Mouse (Mus musculus): Measurements from ENCODE around the gene Tagln2. TPM values are rescaled to one million over a fixed set of nuclear protein-coding genes. Genes with fewer than 3 reads are reported as not detected.

Gene Tagln2
- 377 and 446 TPM in 2 replicates for polyA plus RNA-seq (2015; fragmentation: Nextera tagmentation; extraction: Ambion mirVana)

DNA sequence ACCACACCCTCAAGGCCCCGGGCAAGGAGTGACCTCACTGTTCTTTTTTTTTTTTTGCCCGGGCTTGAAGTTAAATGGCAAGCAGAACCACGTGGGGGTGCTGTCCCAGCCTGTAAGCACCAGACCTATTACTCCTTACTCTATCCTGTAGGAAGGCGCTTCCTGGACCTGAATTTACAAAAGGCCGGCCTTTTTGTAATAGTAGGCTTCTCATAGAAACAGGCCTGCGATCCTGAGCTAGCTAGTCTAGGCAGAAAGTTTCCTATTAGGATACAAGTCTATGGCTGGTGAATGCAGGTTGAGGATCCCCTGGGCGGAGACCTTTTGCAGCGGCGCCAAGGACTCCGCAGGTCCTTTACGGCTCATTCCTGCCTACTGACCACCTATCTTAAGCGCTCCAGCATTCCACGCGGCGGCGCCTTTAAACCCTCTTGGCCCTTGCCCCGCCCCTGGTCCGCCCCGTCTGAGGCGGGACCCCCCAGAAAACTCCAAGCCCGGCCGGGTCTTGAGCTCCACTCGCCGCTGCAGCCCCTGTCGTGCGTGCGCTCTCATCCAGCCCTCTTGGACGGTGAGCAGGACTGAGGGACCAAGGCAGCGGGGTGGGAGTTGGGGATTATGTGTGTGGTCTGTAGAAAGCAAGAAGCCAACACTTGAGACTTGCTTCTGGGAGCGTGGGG, at the start of gene Tagln2:
Gene Tagln2, plus strand, starts transcription at position 283 of the 677 bp plus-strand sequence.
- H3K27me3 ChIP-seq (ENCODE audit: control insufficient read depth, insufficient read depth, low read length): no peaks in the 10 kb centered on the region
- H3K4me2 ChIP-seq (ENCODE audit: low read depth, low read length): peak within 1 kb of the TSS; percentile 58
- no peaks in the 10 kb centered on the region for H3K36me3 ChIP-seq (ENCODE audit: control insufficient read depth, insufficient read depth, low read length)
- H3K9me3 ChIP-seq (replicated peaks; ENCODE audit: control insufficient read depth, low read length): no peaks in the 10 kb centered on the region
- H3K4me1 ChIP-seq (ENCODE audit: control insufficient read depth, insufficient read depth, low read length): peaks cover 33% of the 10 kb centered on the region
- peak; percentile 75 for ATAC-seq (ENCODE audit: insufficient read depth, low FRiP score)
- peak within 1 kb of the TSS; percentile 89 for H3K27ac ChIP-seq (ENCODE audit: low read length)
- peak within 1 kb of the TSS; percentile 67 for H3K4me3 ChIP-seq (replicated peaks; ENCODE audit: low read length)
- peak within 1 kb of the TSS; percentile 86 for H3K9ac ChIP-seq (ENCODE audit: low read length)
- WGBS: 3% methylated on average over 30 of the region's 30 CpGs

DNA sequence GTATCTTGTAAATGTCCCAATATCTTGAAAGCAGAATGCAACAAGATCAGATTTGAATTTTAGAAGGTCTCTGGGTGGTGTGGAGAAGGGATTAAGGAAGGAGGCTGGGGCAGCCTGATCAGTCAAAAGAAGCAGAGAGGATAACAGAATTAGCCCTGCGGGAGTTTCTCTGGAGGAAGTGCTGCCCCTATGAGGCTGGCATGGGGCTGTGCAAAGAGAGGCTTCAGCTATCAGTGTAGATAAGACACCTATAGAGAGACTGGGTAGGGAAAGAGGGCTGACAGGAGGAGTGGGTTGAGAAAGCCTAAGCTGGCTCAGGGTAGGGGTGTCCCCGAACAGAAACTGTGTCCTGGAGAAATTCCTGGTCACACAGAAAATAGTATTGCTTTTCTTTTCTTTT, 49.6 kb upstream of the Tagln2 start:
- Histone ChIP-seq H3K27ac (ENCODE audit: low read length) (no peak overlapping the region), H3K27me3 (ENCODE audit: control insufficient read depth, insufficient read depth, low read length) (no peaks in the 10 kb centered on the region), H3K36me3 (ENCODE audit: control insufficient read depth, insufficient read depth, low read length) (no peaks in the 10 kb centered on the region), H3K9me3 (replicated peaks; ENCODE audit: control insufficient read depth, low read length) (no peaks in the 10 kb centered on the region), H3K4me2 (ENCODE audit: low read depth, low read length) (no peak overlapping the region), H3K4me1 (ENCODE audit: control insufficient read depth, insufficient read depth, low read length) (no peaks in the 10 kb centered on the region), H3K4me3 (replicated peaks; ENCODE audit: low read length) (no peak overlapping the region), H3K9ac (ENCODE audit: low read length) (no peak overlapping the region)
- ATAC-seq (ENCODE audit: insufficient read depth, low FRiP score): no peak
- 55% methylated on average over 2 of the region's 2 CpGs for WGBS

DNA sequence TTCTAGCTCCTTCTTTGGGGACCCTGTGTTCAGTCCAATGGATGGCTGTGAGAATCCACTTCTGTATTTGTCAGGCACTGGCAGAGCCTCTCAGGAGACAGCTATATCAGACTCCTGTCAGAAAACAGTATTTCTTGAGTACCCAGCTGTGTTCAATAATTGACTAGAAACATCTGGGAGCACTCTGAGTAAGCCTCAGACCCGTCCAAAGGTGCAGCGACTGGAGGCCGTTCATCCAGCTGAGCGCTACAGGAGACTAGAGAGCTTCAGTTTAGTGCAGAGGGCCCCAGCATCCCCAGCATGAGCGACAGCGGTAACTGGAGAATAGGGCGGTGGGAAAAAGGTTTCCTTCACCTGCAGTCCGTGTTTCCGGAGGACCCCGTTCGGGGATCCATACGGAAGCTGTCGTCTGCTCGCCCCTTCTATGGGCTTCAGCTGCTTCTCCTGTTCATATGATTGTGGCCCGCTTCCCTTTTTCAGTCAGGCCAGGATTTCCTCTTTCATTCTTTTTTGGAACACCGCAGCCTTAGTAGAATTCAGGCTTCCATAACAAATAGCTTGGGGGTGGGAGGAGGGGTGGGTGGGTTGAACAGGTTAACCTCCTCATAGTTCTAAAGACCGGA, 48.9 kb upstream of the Tagln2 start:
- Histone ChIP-seq H3K27me3 (ENCODE audit: control insufficient read depth, insufficient read depth, low read length) (no peaks in the 10 kb centered on the region), H3K4me2 (ENCODE audit: low read depth, low read length) (no peak overlapping the region), H3K4me1 (ENCODE audit: control insufficient read depth, insufficient read depth, low read length) (peaks cover 6% of the 10 kb centered on the region; the same call in 1 of the 2 replicates), H3K9ac (ENCODE audit: low read length) (no peak overlapping the region), H3K36me3 (ENCODE audit: control insufficient read depth, insufficient read depth, low read length) (no peaks in the 10 kb centered on the region), H3K27ac (ENCODE audit: low read length) (no peak overlapping the region), H3K4me3 (replicated peaks; ENCODE audit: low read length) (no peak overlapping the region), H3K9me3 (replicated peaks; ENCODE audit: control insufficient read depth, low read length) (no peaks in the 10 kb centered on the region)
- ATAC-seq (ENCODE audit: insufficient read depth, low FRiP score): no peak
- WGBS: 34% methylated on average over 17 of the region's 17 CpGs

DNA sequence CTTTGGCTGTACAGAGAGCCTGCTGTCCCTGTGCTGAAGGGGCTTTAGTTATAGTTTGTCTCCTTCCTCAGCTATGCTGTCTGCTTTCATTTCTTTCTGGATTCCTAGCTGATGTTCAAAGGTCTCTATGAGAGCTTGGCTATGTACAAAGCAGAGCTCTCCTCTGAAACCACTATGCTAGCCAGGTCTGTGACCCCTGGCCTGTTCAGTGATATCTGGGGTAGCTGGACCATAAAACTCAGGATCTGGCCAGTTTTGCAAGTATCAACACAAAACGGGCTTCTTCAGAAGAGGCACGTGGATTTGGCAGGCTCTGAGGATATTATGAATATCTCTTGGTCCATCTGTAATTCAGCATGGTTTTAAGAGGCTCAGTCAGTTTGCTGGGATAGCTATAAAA, 46.9 kb upstream of the Tagln2 start:
- Histone ChIP-seq H3K27ac (ENCODE audit: low read length) (no peak overlapping the region), H3K4me3 (replicated peaks; ENCODE audit: low read length) (no peak overlapping the region), H3K9me3 (replicated peaks; ENCODE audit: control insufficient read depth, low read length) (no peaks in the 10 kb centered on the region), H3K27me3 (ENCODE audit: control insufficient read depth, insufficient read depth, low read length) (no peaks in the 10 kb centered on the region), H3K36me3 (ENCODE audit: control insufficient read depth, insufficient read depth, low read length) (no peaks in the 10 kb centered on the region), H3K4me1 (ENCODE audit: control insufficient read depth, insufficient read depth, low read length) (peaks cover 9% of the 10 kb centered on the region; the same call in 1 of the 2 replicates), H3K4me2 (ENCODE audit: low read depth, low read length) (no peak overlapping the region), H3K9ac (ENCODE audit: low read length) (no peak overlapping the region)
- WGBS: 71% methylated on average over 2 of the region's 2 CpGs
- ATAC-seq (ENCODE audit: insufficient read depth, low FRiP score): no peak

DNA sequence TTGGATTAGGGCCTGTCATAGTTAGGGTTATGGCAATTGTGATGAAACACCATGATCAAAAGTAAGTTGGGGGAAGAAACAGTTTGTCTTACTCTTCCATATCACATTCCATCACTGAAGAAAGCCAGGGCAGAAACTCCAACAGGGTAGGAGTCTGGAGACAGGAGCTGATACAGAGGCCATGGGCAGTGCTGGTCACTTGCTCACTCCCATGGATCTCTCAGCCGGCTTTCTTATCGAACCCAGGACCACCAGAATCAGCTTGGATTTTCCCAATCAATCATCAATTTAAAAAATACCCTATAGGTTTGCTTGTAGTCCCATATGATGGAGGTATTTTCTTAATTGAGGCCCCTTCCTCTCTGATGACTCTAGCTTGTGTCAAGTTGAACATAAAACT, 46.0 kb upstream of the Tagln2 start:
- Histone ChIP-seq H3K27me3 (ENCODE audit: control insufficient read depth, insufficient read depth, low read length) (no peaks in the 10 kb centered on the region), H3K27ac (ENCODE audit: low read length) (no peak overlapping the region), H3K4me1 (ENCODE audit: control insufficient read depth, insufficient read depth, low read length) (peaks cover 9% of the 10 kb centered on the region; the same call in 1 of the 2 replicates), H3K9me3 (replicated peaks; ENCODE audit: control insufficient read depth, low read length) (no peaks in the 10 kb centered on the region), H3K4me2 (ENCODE audit: low read depth, low read length) (no peak overlapping the region), H3K9ac (ENCODE audit: low read length) (no peak overlapping the region), H3K36me3 (ENCODE audit: control insufficient read depth, insufficient read depth, low read length) (no peaks in the 10 kb centered on the region), H3K4me3 (replicated peaks; ENCODE audit: low read length) (no peak overlapping the region)
- no peak for ATAC-seq (ENCODE audit: insufficient read depth, low FRiP score)
- 88% methylated on average over 2 of the region's 2 CpGs for WGBS

DNA sequence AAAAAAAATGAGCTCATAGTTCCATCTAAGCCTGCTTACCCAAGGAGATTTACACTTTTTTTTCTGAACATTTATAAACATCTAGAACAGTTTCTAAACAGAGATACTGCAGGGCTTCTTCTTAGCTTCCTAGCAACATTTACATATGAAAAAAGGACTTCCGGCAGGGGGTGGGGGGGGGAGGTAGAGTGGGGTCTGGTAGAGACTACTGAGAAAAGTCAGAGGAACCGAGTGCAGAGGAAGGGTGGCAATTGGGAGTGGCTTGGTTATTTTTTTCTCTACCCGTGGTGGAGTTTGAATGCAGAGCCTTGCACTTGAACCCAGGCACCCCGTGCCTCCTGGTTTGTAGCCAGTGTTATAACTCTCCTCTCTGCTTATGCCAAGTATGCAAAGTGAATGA, 44.4 kb upstream of the Tagln2 start:
- H3K9me3 ChIP-seq (replicated peaks; ENCODE audit: control insufficient read depth, low read length): no peaks in the 10 kb centered on the region
- H3K27ac ChIP-seq (ENCODE audit: low read length): peak overlapping the region; percentile 58
- no peak overlapping the region for H3K9ac ChIP-seq (ENCODE audit: low read length)
- no peak overlapping the region for H3K4me3 ChIP-seq (replicated peaks; ENCODE audit: low read length)
- peaks cover 9% of the 10 kb centered on the region; the same call in 1 of the 2 replicates for H3K4me1 ChIP-seq (ENCODE audit: control insufficient read depth, insufficient read depth, low read length)
- H3K27me3 ChIP-seq (ENCODE audit: control insufficient read depth, insufficient read depth, low read length): no peaks in the 10 kb centered on the region
- ATAC-seq (ENCODE audit: insufficient read depth, low FRiP score): no peak
- 31% methylated on average over 4 of the region's 4 CpGs for WGBS
- no peaks in the 10 kb centered on the region for H3K36me3 ChIP-seq (ENCODE audit: control insufficient read depth, insufficient read depth, low read length)
- H3K4me2 ChIP-seq (ENCODE audit: low read depth, low read length): no peak overlapping the region

DNA sequence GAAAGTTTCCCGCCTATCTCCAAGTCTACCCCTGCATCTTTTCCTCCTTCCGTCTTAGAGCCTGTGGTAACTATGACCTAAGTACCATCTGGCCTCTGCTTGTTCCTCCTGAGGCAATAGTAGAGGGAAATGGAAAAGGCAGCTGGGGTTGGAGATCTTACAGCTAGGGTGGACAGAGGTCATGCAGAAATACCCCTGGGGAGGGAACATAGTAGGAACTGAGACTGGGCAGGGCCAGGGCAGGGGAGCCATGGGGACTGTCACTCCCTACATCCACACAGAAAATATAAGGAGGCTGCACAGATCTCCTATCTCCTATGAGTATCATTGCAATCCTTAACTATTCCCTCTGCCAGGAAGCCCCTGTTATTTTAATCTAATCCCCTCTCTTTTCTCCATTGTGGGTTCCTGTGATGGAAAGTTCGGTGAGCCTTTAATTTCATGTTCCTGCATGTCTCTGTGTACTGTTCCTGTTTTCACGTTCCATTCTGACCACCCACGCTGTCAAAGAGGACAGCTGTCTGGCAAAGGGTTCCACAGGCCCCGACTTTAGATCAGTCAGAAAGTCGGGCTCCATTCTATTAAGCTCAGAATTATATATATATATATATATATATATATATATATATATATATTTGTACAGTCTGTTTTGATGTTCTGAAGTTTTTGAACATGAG, 43.7 kb upstream of the Tagln2 start:
- Histone ChIP-seq H3K36me3 (ENCODE audit: control insufficient read depth, insufficient read depth, low read length) (no peaks in the 10 kb centered on the region), H3K9me3 (replicated peaks; ENCODE audit: control insufficient read depth, low read length) (no peaks in the 10 kb centered on the region), H3K4me3 (replicated peaks; ENCODE audit: low read length) (no peak overlapping the region), H3K27me3 (ENCODE audit: control insufficient read depth, insufficient read depth, low read length) (no peaks in the 10 kb centered on the region), H3K9ac (ENCODE audit: low read length) (no peak overlapping the region), H3K27ac (ENCODE audit: low read length) (peak overlapping the region; percentile 58; the same call in 1 of the 2 replicates), H3K4me2 (ENCODE audit: low read depth, low read length) (no peak overlapping the region), H3K4me1 (ENCODE audit: control insufficient read depth, insufficient read depth, low read length) (peaks cover 9% of the 10 kb centered on the region; the same call in 1 of the 2 replicates)
- ATAC-seq (ENCODE audit: insufficient read depth, low FRiP score): peak; percentile 23; the same call in 1 of the 2 replicates
- WGBS: 46% methylated on average over 7 of the region's 7 CpGs

DNA sequence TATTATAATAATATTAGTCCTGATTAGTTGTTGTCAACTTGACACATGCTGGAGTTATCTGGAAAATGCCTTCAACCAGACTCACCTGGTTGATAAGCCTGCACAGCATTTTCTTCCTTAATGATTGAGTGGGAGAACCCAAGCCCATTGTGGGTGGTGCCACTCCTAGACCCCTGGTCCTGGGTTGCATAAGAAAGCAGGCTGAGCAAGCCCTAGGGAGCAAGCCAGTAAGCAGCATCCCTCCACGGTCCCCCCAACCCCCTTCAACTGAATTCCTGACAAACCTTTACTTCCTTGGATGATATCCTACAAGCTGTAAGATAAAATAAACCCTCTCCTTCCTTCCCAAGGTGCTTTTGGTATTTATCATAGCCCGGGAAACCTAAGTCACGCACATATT, 42.7 kb upstream of the Tagln2 start:
- no peak overlapping the region for H3K4me3 ChIP-seq (replicated peaks; ENCODE audit: low read length)
- H3K9ac ChIP-seq (ENCODE audit: low read length): no peak overlapping the region
- H3K27ac ChIP-seq (ENCODE audit: low read length): no peak overlapping the region
- no peak for ATAC-seq (ENCODE audit: insufficient read depth, low FRiP score)
- peaks cover 13% of the 10 kb centered on the region for H3K4me1 ChIP-seq (ENCODE audit: control insufficient read depth, insufficient read depth, low read length)
- H3K27me3 ChIP-seq (ENCODE audit: control insufficient read depth, insufficient read depth, low read length): no peaks in the 10 kb centered on the region
- 73% methylated on average over 3 of the region's 3 CpGs for whole genome bisulfite sequencing
- H3K9me3 ChIP-seq (replicated peaks; ENCODE audit: control insufficient read depth, low read length): no peaks in the 10 kb centered on the region
- H3K36me3 ChIP-seq (ENCODE audit: control insufficient read depth, insufficient read depth, low read length): no peaks in the 10 kb centered on the region
- H3K4me2 ChIP-seq (ENCODE audit: low read depth, low read length): no peak overlapping the region

DNA sequence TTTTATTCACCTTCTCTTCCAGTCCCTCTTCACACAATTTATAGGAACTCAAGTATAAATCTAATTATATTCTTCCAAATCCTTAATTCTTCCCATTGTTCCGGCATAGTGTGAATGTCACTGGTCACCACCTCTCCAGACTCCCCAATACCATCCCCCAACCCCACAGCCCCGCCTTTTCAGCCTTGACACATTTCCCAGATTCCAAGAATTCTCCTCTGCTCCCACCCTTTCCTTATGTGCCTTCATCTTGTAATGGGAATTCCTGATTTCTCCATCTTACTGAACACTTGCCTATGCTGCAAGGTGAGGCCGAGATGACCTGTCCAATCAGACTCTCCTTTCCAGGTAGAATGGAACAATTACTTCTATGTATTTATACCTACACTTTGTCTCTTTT, 41.8 kb upstream of the Tagln2 start:
- no peak for ATAC-seq (ENCODE audit: insufficient read depth, low FRiP score)
- Histone ChIP-seq H3K4me2 (ENCODE audit: low read depth, low read length) (no peak overlapping the region), H3K4me3 (replicated peaks; ENCODE audit: low read length) (no peak overlapping the region), H3K27me3 (ENCODE audit: control insufficient read depth, insufficient read depth, low read length) (no peaks in the 10 kb centered on the region), H3K9ac (ENCODE audit: low read length) (no peak overlapping the region), H3K4me1 (ENCODE audit: control insufficient read depth, insufficient read depth, low read length) (peaks cover 13% of the 10 kb centered on the region), H3K27ac (ENCODE audit: low read length) (no peak overlapping the region), H3K9me3 (replicated peaks; ENCODE audit: control insufficient read depth, low read length) (no peaks in the 10 kb centered on the region), H3K36me3 (ENCODE audit: control insufficient read depth, insufficient read depth, low read length) (no peaks in the 10 kb centered on the region)
- WGBS: 90% methylated on average over 3 of the region's 3 CpGs

Data from stomach, embryonic 16.5 days (tissue).